Mouse (Mus musculus) 3T3-L1 (cell line): ENCODE results near the gene Sos2.
"Not testable (repeated sequence)": the region's sequence is repeated elsewhere in the genome, so short reads cannot be mapped to it uniquely, and the experiment has no call there.

Experiments used
- DNase-seq: peaks from one replicate; pipeline ENCODE4 v3.0.0-alpha.2; 2015; ENCODE audit warnings: low read depth, low spot score

The Sos2 gene

GRCm38 (mm10) chr12:69674576-69675537 is 6.8 kb downstream of the Sos2 start:
- no peak for DNase-seq

- DNase-seq = no peak
Observed at GRCm38 (mm10) chr12:69674176-69674575, 7.5 kb downstream of the Sos2 start.

GRCm38 (mm10) chr12:69666721-69667120 is 14.9 kb downstream of the Sos2 start:
- no peak for DNase-seq

GRCm38 (mm10) chr12:69661658-69662057 is 20.0 kb downstream of the Sos2 start:
- no peak for DNase-seq

GRCm38 (mm10) chr12:69653973-69654372 is 27.7 kb downstream of the Sos2 start:
- peak; percentile 74 for DNase-seq

GRCm38 (mm10) chr12:69649511-69649910 is 32.1 kb downstream of the Sos2 start:
- no peak for DNase-seq

- no peak for DNase-seq
Observed at GRCm38 (mm10) chr12:69645821-69646616, 35.6 kb downstream of the Sos2 start.

GRCm38 (mm10) chr12:69644877-69645276 is 36.8 kb downstream of the Sos2 start:
- peak; percentile 6 for DNase-seq

- DNase-seq = no peak
Observed at GRCm38 (mm10) chr12:69642877-69643276, 38.8 kb downstream of the Sos2 start.

- peak; percentile 72 for DNase-seq
Observed at GRCm38 (mm10) chr12:69634761-69635160, 46.9 kb downstream of the Sos2 start.

- DNase-seq = not testable (repeated sequence)
Observed at GRCm38 (mm10) chr12:69618590-69618989, 63.1 kb downstream of the Sos2 start.

GRCm38 (mm10) chr12:69604367-69604766 is 77.3 kb downstream of the Sos2 start:
- no peak for DNase-seq

- DNase-seq = peak; percentile 66
Observed at GRCm38 (mm10) chr12:69597446-69597845, 84.2 kb downstream of the Sos2 start.

GRCm38 (mm10) chr12:69593130-69593529 is 88.5 kb downstream of the Sos2 start:
- DNase-seq = no peak

- no peak for DNase-seq
Observed at GRCm38 (mm10) chr12:69583270-69583629, 98.4 kb downstream of the Sos2 start.

- peak; percentile 95 for DNase-seq
Observed at GRCm38 (mm10) chr12:69582613-69583269, 98.9 kb downstream of the Sos2 start, which contains the start of gene Vcpkmt. Vcpkmt (minus strand) TSS chr12:69583028.

- peak; percentile 32 for DNase-seq
Observed at GRCm38 (mm10) chr12:69582216-69582612, 99.4 kb downstream of the Sos2 start.

- DNase-seq = no peak
Observed at GRCm38 (mm10) chr12:69579623-69580022, 102.0 kb downstream of the Sos2 start.

- no peak for DNase-seq
Observed at GRCm38 (mm10) chr12:69576120-69576627, 105.5 kb downstream of the Sos2 start.

GRCm38 (mm10) chr12:69573916-69574881 is 107.5 kb downstream of the Sos2 start:
- DNase-seq = peak; percentile 95
